Mouse (Mus musculus): ENCODE results near the gene Fam216b.

GRCm38 (mm10) chr14:78108388-78108787 lies 19.6 kb upstream of the Fam216b start:
- no peak for TF ChIP-seq CTCF (IDR thresholded peaks at IDR 0.05; ENCODE audit: control insufficient read depth, insufficient read depth, insufficient read length)
- TF ChIP-seq MAX (IDR thresholded peaks at IDR 0.05), result no peak
- TF ChIP-seq FOSL1 (IDR thresholded peaks at IDR 0.05; ENCODE audit: insufficient read depth, low read length, poor library complexity, severe bottlenecking), result no peak
- TF ChIP-seq CEBPB (IDR thresholded peaks at IDR 0.05; ENCODE audit: low read depth), result no peak
